ENCODE assay signal across 9 mouse cellular contexts in genomic region chr7:67230221-67230620, GRCm38 (mm10). TPM values are rescaled to one million over a fixed set of nuclear protein-coding genes. Genes with fewer than 3 reads are reported as not detected.
A peak's percentile ranks its signal among the peaks of the same experiment; 100 is the strongest.
DNase-seq lines count a peak whose midpoint lies in the region; ATAC-seq and TF ChIP-seq lines count a peak whose summit lies in the region.
"Had no signal": no experiment of that assay in that cellular context is flagged by ENCODE, and none has a peak within 500 bp of the region (broad histone marks: within the 10 kb centered on the region; RNA-seq: fewer than 3 reads in every experiment).

No protein-coding gene starts in this region.

- TF ChIP-seq POLR2A in heart, adult 2 months (IDR thresholded peaks at IDR 0.05; ENCODE audit: insufficient read depth, low read depth, low read length): no peak

- DNase-seq in kidney, postnatal 10 days: peak; percentile 13
- DNase-seq in kidney, postnatal 14 days: no peak
- DNase-seq in fibroblast of lung, adult 2 months (ENCODE audit: low read depth): peak; percentile 10
- DNase-seq in heart, adult 2 months: peak; percentile 74 to 84
- DNase-seq in midbrain, embryonic 14.5 days: peak; percentile 66
- DNase-seq in yolk sac, embryonic 10.5 days (ENCODE audit: low spot score): no peak
- DNase-seq in layer of hippocampus, adult 9-11 months: no peak
- DNase-seq: lung, adult 18-20 months had no signal

- no peaks in the 10 kb centered on the region for H3K79me2 ChIP-seq in heart, adult 2 months (replicated peaks; ENCODE audit: control insufficient read depth, insufficient read depth, low read length)

- no peaks in the 10 kb centered on the region for H3K9me3 ChIP-seq in midbrain, embryonic 14.5 days (ENCODE audit: control insufficient read depth, low read length)
- H3K9me3 ChIP-seq: neural tube, embryonic 12.5 days had no signal

- intact Hi-C loops in heart, adult 2 months (cut with DNase I): no loop called here

- peak; percentile 93 for TF ChIP-seq EP300 in heart, adult 2 months (IDR thresholded peaks at IDR 0.05; ENCODE audit: insufficient read depth, low read depth, low read length)

- peaks cover 31% of the 10 kb centered on the region for H3K36me3 ChIP-seq in heart, adult 2 months (ENCODE audit: control insufficient read depth, insufficient read depth, low read length)
- H3K36me3 ChIP-seq in midbrain, embryonic 14.5 days (ENCODE audit: control insufficient read depth, insufficient read depth, low read length): peaks cover 45% of the 10 kb centered on the region

- H3K27me3 ChIP-seq in heart, adult 2 months (ENCODE audit: control insufficient read depth, insufficient read depth, low read length): no peaks in the 10 kb centered on the region
- H3K27me3 ChIP-seq in midbrain, embryonic 14.5 days (ENCODE audit: control insufficient read depth, insufficient read depth, low read length): no peaks in the 10 kb centered on the region
- H3K27me3 ChIP-seq: neural tube, embryonic 12.5 days had no signal

- WGBS in heart, adult 2 months: 4% methylated on average over 3 of the region's 3 CpGs
- WGBS in midbrain, embryonic 14.5 days: 54% methylated on average over 3 of the region's 3 CpGs

- no peak overlapping the region for H3K9ac ChIP-seq in heart, adult 2 months (ENCODE audit: low read depth, low read length)
- no peak overlapping the region for H3K9ac ChIP-seq in midbrain, embryonic 14.5 days (replicated peaks; ENCODE audit: low read length)
- H3K9ac ChIP-seq: neural tube, embryonic 12.5 days had no signal

- peak overlapping the region; percentile 81 for H3K27ac ChIP-seq in heart, adult 2 months
- H3K27ac ChIP-seq in midbrain, embryonic 14.5 days (replicated peaks; ENCODE audit: low read depth, low read length): no peak overlapping the region; the same call in 1 of the 2 replicates
- H3K27ac ChIP-seq: neural tube, embryonic 12.5 days had no signal

- no peak for TF ChIP-seq CTCF in heart, adult 2 months (IDR thresholded peaks at IDR 0.05)

- no peak overlapping the region for H3K4me3 ChIP-seq in heart, adult 2 months
- no peak overlapping the region for H3K4me3 ChIP-seq in midbrain, embryonic 14.5 days (replicated peaks; ENCODE audit: low read depth, low read length)
- H3K4me3 ChIP-seq: neural tube, embryonic 12.5 days had no signal

- ATAC-seq in midbrain, embryonic 14.5 days (ENCODE audit: low FRiP score, low TSS enrichment): no peak

- no peak overlapping the region for H3K4me2 ChIP-seq in midbrain, embryonic 14.5 days (ENCODE audit: low read length)
- H3K4me2 ChIP-seq: neural tube, embryonic 12.5 days had no signal

- peaks cover 21% of the 10 kb centered on the region for H3K4me1 ChIP-seq in heart, adult 2 months (ENCODE audit: control insufficient read depth, insufficient read depth, low read length)
- peaks cover 6% of the 10 kb centered on the region; the same call in 1 of the 2 replicates for H3K4me1 ChIP-seq in midbrain, embryonic 14.5 days (ENCODE audit: control insufficient read depth, insufficient read depth, low read length)
- H3K4me1 ChIP-seq: neural tube, embryonic 12.5 days had no signal

RNA-seq across cellular contexts. Expression of gene Lysmd4, which starts 7.9 kb away (rescaled TPM):
- 10 to 100 TPM; 17.3 to 18.2 TPM for total RNA-seq in heart, adult 2 months (2021)
- polyA plus RNA-seq in heart, adult 2 months (2012; rRNA removed): 14.6 and 30.7 TPM in 2 replicates
- polyA plus RNA-seq in midbrain, embryonic 14.5 days (2014; fragmentation: Nextera tagmentation; extraction: Ambion mirVana): 30.0 and 31.9 TPM in 2 replicates

Comparison
In these comparisons a context has a peak if more than half of its experiments do, and no peak if none do; other contexts are left out.
1. DNase-seq: peak in kidney, postnatal 10 days (single experiment), fibroblast of lung, adult 2 months (single experiment), heart, adult 2 months (2 of 2) and midbrain, embryonic 14.5 days (single experiment); none in kidney, postnatal 14 days (single experiment), yolk sac, embryonic 10.5 days (single experiment) and layer of hippocampus, adult 9-11 months (single experiment).